Mouse (Mus musculus) lung, adult 2 months (tissue): ENCODE data around the gene Chrnd.

ENCODE experiments used
- CTCF ChIP-seq: fragments of 200-500 bp; IDR thresholded peaks from 2 replicates; pipeline ENCODE4 v1.5.1; 2011; ENCODE audit warnings: mild to moderate bottlenecking, low read length, control low read depth; ENCODE audit not compliant: insufficient read depth
- POLR2A ChIP-seq: fragments of 200-500 bp; IDR thresholded peaks from 2 replicates; pipeline ENCODE4 v1.6.1; 2011; ENCODE audit warnings: low read depth, mild to moderate bottlenecking, control low read depth, low read length, borderline replicate concordance; ENCODE audit errors: extremely low read depth

DNA sequence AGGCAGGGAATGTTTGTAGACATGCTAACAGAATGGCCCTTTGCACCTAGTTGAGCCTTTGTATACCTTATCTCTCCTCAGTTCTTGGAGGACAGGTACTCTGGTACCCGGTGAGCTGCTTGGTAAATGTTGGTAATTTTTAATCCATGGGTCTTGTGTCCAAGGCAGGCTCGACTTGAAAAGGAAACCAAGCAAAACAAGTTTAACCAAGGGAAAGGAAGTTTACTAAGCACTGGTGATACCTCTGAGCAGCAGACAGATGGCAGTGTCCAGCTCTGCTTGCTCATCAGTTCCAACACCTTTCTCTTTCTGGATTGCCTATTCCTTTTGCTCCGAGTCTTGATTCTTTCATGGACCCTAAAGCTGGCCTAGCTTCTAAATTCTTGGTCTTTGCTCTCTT, 27.5 kb downstream of the Chrnd start:
- TF ChIP-seq CTCF (peak; percentile 54), POLR2A (no peak)
